Mouse (Mus musculus) c-Kit-positive CD71-positive TER-119-positive erythroid progenitor cells, embryonic 14.5 days (primary cell): ENCODE results near the gene Ctse.

ENCODE experiments used
- DNase-seq: peaks from one replicate; pipeline ENCODE4 v3.0.0-alpha.2; 2013; ENCODE audit warnings: low spot score

Ctse gene

DNA sequence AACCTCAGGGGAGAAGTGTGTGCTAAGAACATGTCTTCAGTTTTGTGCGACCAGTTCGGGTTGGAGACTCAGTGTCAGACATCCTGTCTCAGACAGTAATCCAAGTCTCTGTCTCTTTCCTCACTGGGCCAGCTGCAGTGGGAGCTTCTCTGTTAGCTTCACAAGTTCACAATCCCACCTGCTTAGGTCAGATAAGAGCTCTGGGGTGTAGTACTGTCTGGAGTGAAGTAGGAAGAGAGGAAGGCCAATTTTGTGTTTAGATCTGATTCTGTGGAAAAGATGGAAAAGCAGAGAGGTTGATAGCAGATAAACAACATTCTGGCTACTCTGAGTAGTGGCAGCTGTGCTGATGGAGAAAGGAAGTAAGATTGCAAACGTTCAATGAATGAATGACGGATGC, 61.5 kb downstream of the Ctse start:
- DNase-seq, result no peak

DNA sequence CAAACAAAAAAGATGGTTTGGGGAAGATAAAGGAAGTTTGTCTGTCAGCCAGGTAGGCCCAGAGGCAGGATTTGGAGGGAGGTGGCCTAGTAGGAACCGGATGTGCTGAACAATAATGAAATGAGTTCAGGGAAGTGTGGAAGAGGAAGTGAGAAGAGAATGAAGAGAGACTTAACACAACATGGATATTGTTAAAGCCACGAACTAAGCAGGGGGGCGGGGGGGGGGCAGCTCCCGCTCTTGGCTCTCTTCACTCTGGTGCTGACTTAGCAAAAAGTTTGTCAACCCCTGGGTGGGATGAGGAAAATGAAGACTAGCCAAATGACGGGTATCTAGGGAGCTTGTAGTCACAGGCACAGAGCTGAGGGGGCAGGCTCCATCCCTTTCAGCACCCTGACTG, 62.3 kb downstream of the Ctse start:
- DNase-seq, result no peak

DNA sequence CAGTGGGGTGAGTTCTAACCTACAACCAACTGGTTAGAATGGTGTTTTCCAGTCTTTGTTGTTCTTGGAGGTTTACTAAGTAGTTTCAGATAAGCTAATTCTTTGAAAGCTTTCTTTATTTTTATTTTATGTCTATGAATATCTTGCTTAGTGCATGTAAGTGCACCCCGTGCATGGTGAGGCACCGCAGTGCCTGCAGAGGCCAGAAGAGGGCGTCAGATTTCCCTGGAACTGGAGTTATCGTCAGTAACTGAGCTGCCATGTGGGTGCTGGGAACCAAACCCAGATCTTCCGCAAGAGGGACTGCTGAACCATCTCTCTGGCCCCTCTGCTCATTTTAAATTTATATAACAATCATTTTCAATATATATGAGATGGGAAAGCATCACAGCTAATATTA, 63.3 kb downstream of the Ctse start:
- DNase-seq, result no peak

GRCm38 (mm10) chr1:131702094-131702766, 64.1 kb downstream of the Ctse start:
- DNase-seq, result no peak

GRCm38 (mm10) chr1:131703482-131703881, 65.4 kb downstream of the Ctse start:
- no peak for DNase-seq

- DNase-seq, result peak; percentile 42
These were observed 70.2 kb downstream of the Ctse start for GRCm38 (mm10) chr1:131708338-131708737.

DNA sequence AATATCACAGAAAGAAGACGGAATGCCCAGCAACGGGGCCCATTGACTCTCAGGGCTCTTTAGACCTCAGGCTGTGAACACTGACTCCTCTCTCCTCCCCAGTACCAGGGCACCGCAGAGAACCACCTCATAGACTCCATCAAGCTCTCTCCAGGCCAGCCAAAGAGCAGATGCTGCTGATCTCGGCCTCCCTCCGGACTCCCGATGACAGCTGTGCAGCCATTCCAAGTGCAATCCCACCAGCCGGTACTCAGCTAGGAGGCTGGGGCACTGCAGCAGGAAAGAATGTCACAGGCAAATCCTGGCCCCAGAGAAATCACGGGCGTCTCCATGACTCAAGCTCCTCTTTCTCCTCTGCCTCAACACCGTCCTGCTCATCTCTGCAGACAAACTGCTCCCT, 73.4 kb downstream of the Ctse start:
- DNase-seq, result no peak

GRCm38 (mm10) chr1:131712386-131712785, 74.3 kb downstream of the Ctse start:
- DNase-seq, result peak; percentile 60

DNA sequence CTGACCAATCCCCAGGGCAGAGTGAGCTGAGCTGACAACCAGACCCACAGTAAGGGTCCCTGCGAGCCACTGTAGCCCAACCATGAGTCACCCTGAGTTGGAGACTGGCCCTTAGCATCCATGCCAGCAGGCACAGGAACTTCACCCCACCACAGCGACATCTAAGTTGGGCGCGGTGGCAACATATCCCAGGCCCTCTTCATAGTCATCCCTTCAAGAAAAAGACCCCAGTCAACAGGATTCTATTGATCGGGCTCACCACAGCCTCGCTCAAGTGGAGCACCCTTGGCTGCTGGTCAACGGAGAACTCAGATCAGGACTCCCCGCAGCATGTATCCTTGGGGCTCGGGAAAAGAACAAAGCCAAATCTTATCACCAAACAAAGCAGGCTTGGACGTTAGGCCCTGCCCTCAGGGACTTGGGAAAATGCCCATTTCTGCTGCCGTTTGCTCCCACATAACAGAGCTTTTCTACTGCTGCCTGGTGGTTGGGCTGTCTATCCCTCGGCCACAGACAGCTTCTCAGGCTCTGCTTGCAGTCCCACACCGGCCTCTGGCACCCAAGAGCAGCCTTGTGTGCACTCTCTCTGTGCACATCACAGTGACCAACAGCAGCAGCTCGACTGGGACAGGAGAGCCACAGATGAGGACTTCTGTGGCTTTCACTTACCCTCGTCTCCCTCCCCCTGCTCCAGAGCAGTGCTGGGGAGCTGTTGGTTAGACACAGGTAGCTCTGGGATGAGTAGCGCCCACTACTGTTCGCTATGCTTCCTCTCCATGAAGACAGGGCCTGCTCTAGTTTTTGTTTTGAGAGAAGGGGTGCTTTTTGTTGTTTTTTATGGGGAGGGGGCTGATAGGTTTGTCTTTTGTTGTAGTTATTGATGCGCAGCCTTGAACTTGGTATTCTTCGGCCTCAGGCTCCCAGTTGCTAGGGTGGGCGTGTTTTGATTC, 76.6 kb downstream of the Ctse start:
- no peak for DNase-seq

- no peak for DNase-seq
These were observed 81.0 kb downstream of the Ctse start for GRCm38 (mm10) chr1:131718952-131719694.

- DNase-seq, result no peak
These were observed 83.9 kb downstream of the Ctse start for GRCm38 (mm10) chr1:131721989-131722388.

DNA sequence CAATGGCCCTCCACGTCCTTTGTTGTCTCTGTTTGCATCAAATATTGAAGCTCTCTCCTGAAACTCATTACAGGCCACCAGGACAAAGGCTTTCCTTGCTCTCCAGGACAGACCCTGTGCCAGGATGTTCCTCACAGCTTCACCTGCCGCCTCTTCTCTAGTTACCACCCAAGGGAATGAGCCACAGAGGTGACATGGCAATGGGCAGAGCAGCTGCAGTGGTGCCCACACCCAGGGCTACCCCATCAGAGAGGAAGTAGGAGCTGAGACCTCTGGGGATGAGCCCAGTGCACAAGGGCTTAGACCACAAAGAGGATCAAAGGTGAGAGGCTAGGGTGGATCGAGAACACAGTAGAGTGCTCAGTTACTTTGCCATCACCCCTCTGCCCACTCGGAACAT, 85.4 kb downstream of the Ctse start:
- no peak for DNase-seq
